Mouse (Mus musculus) CH12.LX (cell line): ENCODE measurements around the gene Reg1. TPM values are rescaled to one million over a fixed set of nuclear protein-coding genes. Genes with fewer than 3 reads are reported as not detected.

ENCODE experiments used
- DNase-seq: peaks from one replicate; pipeline ENCODE4 v3.0.0-alpha.2; 2013; ENCODE audit errors: extremely low read depth
- H3K27ac ChIP-seq: 2 replicates; pipeline ENCODE4 v1.5.1; 2012; ENCODE audit warnings: low read depth, mild to moderate bottlenecking, control low read depth, moderate library complexity; ENCODE audit not compliant: insufficient read depth
- H3K27me3 ChIP-seq: replicated peaks from 2 replicates; pipeline ENCODE3; 2012; ENCODE audit warnings: inconsistent platforms
- H3K36me3 ChIP-seq, 2 experiments: replicated peaks in 1 of 2; 2 replicates each; pipeline versions ENCODE3 to v1.6.1; 2012; ENCODE audit warnings: inconsistent platforms in 1 of 2, low read length in 1 of 2, mild to moderate bottlenecking in 1 of 2, mixed read lengths in 1 of 2, moderate library complexity in 1 of 2; ENCODE audit not compliant: control insufficient read depth in 1 of 2, insufficient read depth in 1 of 2
- H3K4me1 ChIP-seq, 2 experiments: 2 replicates each; pipeline ENCODE4 v1.6.1; 2012; ENCODE audit warnings: inconsistent platforms in 1 of 2, moderate library complexity in 1 of 2; ENCODE audit not compliant: insufficient read depth in 2 of 2, control insufficient read depth in 1 of 2
- H3K4me2 ChIP-seq: 2 replicates; pipeline ENCODE4 v1.6.1; 2012; ENCODE audit warnings: low read depth, mild to moderate bottlenecking, control low read depth; ENCODE audit not compliant: poor library complexity, insufficient read depth, severe bottlenecking
- H3K4me3 ChIP-seq, 3 experiments: fragments of 150-350 bp in 1 of 3; sonication (generic) in 1 of 3; replicated peaks in 1 of 3; 2 replicates each; pipeline versions ENCODE3 to v1.5.1; 2011 to 2012; ENCODE audit warnings: low read depth in 2 of 3, low read length in 2 of 3, mild to moderate bottlenecking in 2 of 3, moderate library complexity in 2 of 3, control low read depth in 1 of 3, improper control_type of control experiment in 1 of 3, inconsistent platforms in 1 of 3, mixed read lengths in 1 of 3; ENCODE audit not compliant: poor library complexity in 1 of 3
- H3K79me2 ChIP-seq: replicated peaks from 2 replicates; pipeline ENCODE4 v1.6.1; 2012; ENCODE audit warnings: mild to moderate bottlenecking, moderate library complexity; ENCODE audit not compliant: control insufficient read depth, poor library complexity, insufficient read depth, severe bottlenecking; ENCODE audit errors: extremely low read depth
- H3K9ac ChIP-seq: 2 replicates; pipeline ENCODE4 v1.6.1; 2012; ENCODE audit warnings: low read depth, mild to moderate bottlenecking, control low read depth, moderate library complexity; ENCODE audit not compliant: insufficient read depth
- H3K9me3 ChIP-seq: replicated peaks from 2 replicates; pipeline ENCODE3; 2012; ENCODE audit warnings: low read length, inconsistent platforms, mixed read lengths
- BHLHE40 ChIP-seq: IDR thresholded peaks from 2 replicates; pipeline ENCODE4 v1.6.1; 2011; ENCODE audit warnings: mild to moderate bottlenecking, low read depth, low read length, improper control_type of control experiment
- CHD1 ChIP-seq: IDR thresholded peaks from 2 replicates; pipeline ENCODE4 v1.6.1; 2012; ENCODE audit warnings: low read depth, low read length, improper control_type of control experiment, inconsistent platforms
- CTCF ChIP-seq, 2 experiments: IDR thresholded peaks in 1 of 2; conservative IDR thresholded peaks in 1 of 2; 2 replicates each; pipeline ENCODE4 v1.5.1; 2011 to 2012; ENCODE audit warnings: low read depth in 2 of 2, low read length in 2 of 2, improper control_type of control experiment in 1 of 2, inconsistent platforms in 1 of 2, mild to moderate bottlenecking in 1 of 2, moderate library complexity in 1 of 2
- E2F4 ChIP-seq: IDR thresholded peaks from 2 replicates; pipeline ENCODE4 v1.6.1; 2011; ENCODE audit warnings: low read depth, low read length, improper control_type of control experiment; ENCODE audit not compliant: insufficient replicate concordance
- ELF1 ChIP-seq: IDR thresholded peaks from 2 replicates; pipeline ENCODE4 v1.6.1; 2014; ENCODE audit warnings: low read depth, mild to moderate bottlenecking, inconsistent platforms, low read length, improper control_type of control experiment
- GABPA ChIP-seq: IDR thresholded peaks from 2 replicates; pipeline ENCODE4 v1.6.1; 2012; ENCODE audit warnings: low read depth, low read length, improper control_type of control experiment, inconsistent platforms; ENCODE audit not compliant: insufficient replicate concordance
- HCFC1 ChIP-seq: IDR thresholded peaks from 2 replicates; pipeline ENCODE4 v1.6.1; 2012; ENCODE audit warnings: low read depth, mild to moderate bottlenecking, inconsistent platforms, low read length, improper control_type of control experiment
- KAT2A ChIP-seq: IDR thresholded peaks from 2 replicates; pipeline ENCODE4 v1.6.1; 2012; ENCODE audit warnings: low read length, improper control_type of control experiment, inconsistent platforms; ENCODE audit not compliant: insufficient replicate concordance
- MAFK ChIP-seq: IDR thresholded peaks from 2 replicates; pipeline ENCODE4 v1.6.1; 2011; ENCODE audit warnings: low read length, improper control_type of control experiment; ENCODE audit not compliant: insufficient replicate concordance
- MAX ChIP-seq: IDR thresholded peaks from 2 replicates; pipeline ENCODE4 v1.6.1; 2011; ENCODE audit warnings: low read length, improper control_type of control experiment
- MYC ChIP-seq: IDR thresholded peaks from 2 replicates; pipeline ENCODE4 v1.6.1; 2011; ENCODE audit warnings: low read depth, mild to moderate bottlenecking, improper control_type of control experiment, low read length
- NRF1 ChIP-seq: IDR thresholded peaks from 2 replicates; pipeline ENCODE4 v1.6.1; 2014; ENCODE audit warnings: low read depth, mild to moderate bottlenecking, inconsistent platforms, low read length, improper control_type of control experiment, moderate library complexity
- USF1 ChIP-seq: IDR thresholded peaks from 2 replicates; pipeline ENCODE4 v1.6.1; 2014; ENCODE audit warnings: low read depth, mild to moderate bottlenecking, inconsistent platforms, low read length, improper control_type of control experiment
- ZC3H11A ChIP-seq: IDR thresholded peaks from 2 replicates; pipeline ENCODE4 v1.6.1; 2012; ENCODE audit warnings: low read depth, mild to moderate bottlenecking, inconsistent platforms, low read length, improper control_type of control experiment
- ZMIZ1 ChIP-seq: IDR thresholded peaks from 2 replicates; pipeline ENCODE4 v1.6.1; 2012; ENCODE audit warnings: low read depth, mild to moderate bottlenecking, inconsistent platforms, low read length, improper control_type of control experiment
- dilution Hi-C: fragments of 300-500 bp; cut with MboI; formaldehyde crosslinking; loops from 2 replicates; pipeline ENCODE4 v1.14.3; 2020; ENCODE audit warnings: low sequenced_read_pairs; ENCODE audit not compliant: extremely low pct_unique_long_range_greater_than_20kb, extremely low pct_ligation_motif_present
- in situ Hi-C: fragments of 300-500 bp; cut with MboI; formaldehyde crosslinking; loops from 3 replicates; pipeline ENCODE4 v1.14.3; 2019; ENCODE audit warnings: low sequenced_read_pairs, low pct_ligation_motif_present, low pct_unique_long_range_greater_than_20kb, mixed read lengths
- polyA plus RNA-seq: library from polyadenylated mRNA; unstranded; fragments of >175 nt; gene quantifications from 2 replicates; pipeline ENCODE4 v1.2.1, GENCODE M21; 2012; ENCODE audit warnings: low read depth; ENCODE audit not compliant: insufficient read length
- total RNA-seq, 2 experiments: library from RNA; depleted of rRNA; stranded (reverse); fragments of 300-350 nt in 1 of 2; fragments of >200 nt in 1 of 2; gene quantifications; 2 replicates each; pipeline ENCODE4 v1.2.3; 2012 to 2014

Gene Reg1
- total and polyA plus RNA-seq, 3 experiments: not detected

- Histone ChIP-seq H3K4me1 (no peaks in the 10 kb centered on the region), H3K79me2 (no peaks in the 10 kb centered on the region), H3K27ac (no peak within 1 kb of the TSS), H3K4me3 (no peak within 1 kb of the TSS), H3K27me3 (no peaks in the 10 kb centered on the region), H3K4me2 (no peak within 1 kb of the TSS), H3K9ac (no peak within 1 kb of the TSS), H3K36me3 (no peaks in the 10 kb centered on the region), H3K9me3 (peaks cover 37% of the 10 kb centered on the region)
- DNase-seq: no peak
- TF ChIP-seq ZC3H11A: no peak
- TF ChIP-seq CHD1: no peak
- no peak for TF ChIP-seq MAX
- no peak for TF ChIP-seq MYC
- TF ChIP-seq MAFK: no peak
- no peak for TF ChIP-seq HCFC1
- in situ Hi-C loops (no loop called here), dilution Hi-C loops (no loop called here)
These were observed 46.3 kb downstream of the Reg1 start, which contains the start of gene Reg3g for GRCm38 (mm10) chr6:78468772-78469171. TSS of gene Reg3g (minus strand) at chr6:78468872.

GRCm38 (mm10) chr6:78469287-78469686 is 46.8 kb downstream of the Reg1 start:
- H3K4me2 ChIP-seq: no peak overlapping the region
- H3K27me3 ChIP-seq: no peaks in the 10 kb centered on the region
- TF ChIP-seq E2F4 (no peak), GABPA (no peak), MYC (no peak), ZMIZ1 (no peak), USF1 (no peak), NRF1 (no peak), MAX (no peak), KAT2A (no peak), CTCF (conservative IDR thresholded peaks at IDR 0.05 in 1 of 2, IDR thresholded peaks at IDR 0.05 in 1 of 2; ENCODE audit: low read depth in 2 of 2, low read length in 2 of 2) (no peak), ELF1 (no peak), BHLHE40 (no peak)
- H3K4me3 ChIP-seq: no peak overlapping the region
- in situ Hi-C loops (no loop called here), dilution Hi-C loops (no loop called here)
- H3K4me1 ChIP-seq: no peaks in the 10 kb centered on the region
- no peak overlapping the region for H3K9ac ChIP-seq
- H3K9me3 ChIP-seq: peaks cover 37% of the 10 kb centered on the region
- DNase-seq: no peak
- no peak overlapping the region for H3K27ac ChIP-seq
- H3K79me2 ChIP-seq: no peaks in the 10 kb centered on the region
- no peaks in the 10 kb centered on the region for H3K36me3 ChIP-seq

Other genes with a start within 250 kb of the Reg1 start
- not detected in 2 replicates for gene Reg3b, start 52.1 kb upstream of the Reg1 start, total RNA-seq (2012; rRNA removed)
- not detected in 2 replicates for gene Reg3b, start 52.1 kb upstream of the Reg1 start, total RNA-seq (2014; rRNA removed)
- gene Reg3b, start 52.1 kb upstream of the Reg1 start, polyA plus RNA-seq: not detected in 2 replicates
- gene Reg3d, start 43.8 kb upstream of the Reg1 start, total RNA-seq (2012; rRNA removed): not detected in 2 replicates
- gene Reg3d, start 43.8 kb upstream of the Reg1 start, total RNA-seq (2014; rRNA removed): not detected in 2 replicates
- not detected in 2 replicates for gene Reg3d, start 43.8 kb upstream of the Reg1 start, polyA plus RNA-seq
- not detected in 2 replicates for gene Reg3a, start 42.0 kb upstream of the Reg1 start, total RNA-seq (2012; rRNA removed)
- not detected in 2 replicates for gene Reg3a, start 42.0 kb upstream of the Reg1 start, total RNA-seq (2014; rRNA removed)
- gene Reg3a, start 42.0 kb upstream of the Reg1 start, polyA plus RNA-seq: not detected in 2 replicates
- gene Reg2, start 27.1 kb upstream of the Reg1 start, total RNA-seq (2012; rRNA removed): not detected in 2 replicates
- not detected in 2 replicates for gene Reg2, start 27.1 kb upstream of the Reg1 start, total RNA-seq (2014; rRNA removed)
- not detected in 2 replicates for gene Reg2, start 27.1 kb upstream of the Reg1 start, polyA plus RNA-seq
- gene Reg3g, start 46.2 kb downstream of the Reg1 start, total RNA-seq (2012; rRNA removed): not detected in 2 replicates
- not detected in 2 replicates for gene Reg3g, start 46.2 kb downstream of the Reg1 start, total RNA-seq (2014; rRNA removed)
- not detected in 2 replicates for gene Reg3g, start 46.2 kb downstream of the Reg1 start, polyA plus RNA-seq